Mouse (Mus musculus) gastrocnemius, postnatal 4 days (tissue): Measurements from ENCODE around the gene Foxd4. TPM values are rescaled to one million over a fixed set of nuclear protein-coding genes. Genes with fewer than 3 reads are reported as not detected.
"Not testable (repeated sequence)": the region's sequence is repeated elsewhere in the genome, so short reads cannot be mapped to it uniquely, and the experiment has no call there.

Experiments
- DNase-seq, 2 experiments: peaks; one replicate each; pipeline ENCODE4 v3.0.0; 2021 to 2022; ENCODE audit warnings: low spot score in 2 of 2, mixed read lengths in 2 of 2
- microRNA-seq: library from miRNA; unstranded; fragments of <30 nt; microRNA quantifications from one replicate; pipeline ENCODE4 v1.2.0, GENCODE M21; 2021
- total RNA-seq, 2 experiments: library from RNA; stranded (reverse); gene quantifications; 2 replicates each; pipeline ENCODE4 v1.2.3; 2021

The Foxd4 gene
- total RNA-seq, 2 experiments from 2014 or later, result not detected

DNA sequence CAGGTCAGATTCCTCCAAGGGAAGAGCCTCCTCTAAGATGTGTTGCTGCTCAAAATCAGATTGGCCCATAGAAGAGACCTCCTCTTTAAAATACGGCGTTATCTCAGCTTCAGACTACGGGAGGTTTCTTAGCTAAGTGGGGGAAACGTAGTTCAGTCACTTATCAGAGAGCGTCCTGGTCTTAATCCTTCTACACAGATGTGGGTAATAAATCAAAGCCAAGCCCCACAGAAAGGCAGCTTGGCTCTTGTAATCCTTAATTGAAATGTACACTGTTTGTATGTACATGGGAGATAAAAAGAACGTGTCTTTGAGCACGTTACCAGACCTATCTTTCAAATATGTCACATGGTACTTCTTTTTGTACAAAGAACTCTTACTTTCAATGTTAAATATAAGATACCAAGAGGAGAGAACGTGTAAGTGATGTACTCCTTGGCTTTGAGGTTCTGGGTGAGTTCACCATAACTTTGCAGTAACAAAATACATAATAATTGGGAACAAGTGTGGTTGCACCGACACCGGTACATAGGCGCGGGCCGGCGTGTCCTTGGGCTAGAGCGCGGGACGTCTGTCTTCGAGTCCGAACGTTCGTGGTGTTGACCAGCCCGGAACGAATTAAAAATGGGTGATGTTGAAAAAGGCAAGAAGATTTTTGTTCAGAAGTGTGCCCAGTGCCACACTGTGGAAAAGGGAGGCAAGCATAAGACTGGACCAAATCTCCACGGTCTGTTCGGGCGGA is 25.7 kb downstream of the Foxd4 start, which contains the start of gene Gm10053:
Gm10053 (plus strand) TSS at position 558 of the 742 bp plus-strand sequence.
- DNase-seq, result not testable (repeated sequence)

- no peak for DNase-seq
Observed at GRCm38 (mm10) chr19:24873873-24874272, 27.1 kb downstream of the Foxd4 start.

GRCm38 (mm10) chr19:24871037-24871635 is 29.9 kb downstream of the Foxd4 start:
- DNase-seq, result peak; percentile 48 to 71

- no peak for DNase-seq
Observed at GRCm38 (mm10) chr19:24865436-24865835, 35.6 kb downstream of the Foxd4 start.

GRCm38 (mm10) chr19:24861612-24862451 is 39.2 kb downstream of the Foxd4 start, which contains the start of gene Pgm5:
TSS of gene Pgm5 (minus strand) at chr19:24861855.
- peak; percentile 53 to 65 for DNase-seq

DNA sequence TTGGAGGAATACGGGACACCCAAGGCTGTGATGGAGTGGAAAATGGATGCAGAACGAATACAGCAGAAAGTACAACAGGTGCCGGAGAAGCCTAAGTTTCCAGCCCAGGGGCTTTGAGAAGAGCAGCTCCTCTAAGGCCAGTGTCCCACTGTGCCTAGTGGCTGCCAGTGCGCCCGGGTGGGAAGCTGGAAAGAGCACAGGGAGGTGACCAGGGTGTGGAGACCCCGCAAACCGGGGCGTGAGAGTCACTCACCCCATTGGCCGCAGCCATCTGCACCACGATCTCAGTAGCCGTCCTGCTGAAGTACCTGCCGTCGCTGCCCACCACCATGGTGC is 39.8 kb downstream of the Foxd4 start:
- no peak for DNase-seq

DNA sequence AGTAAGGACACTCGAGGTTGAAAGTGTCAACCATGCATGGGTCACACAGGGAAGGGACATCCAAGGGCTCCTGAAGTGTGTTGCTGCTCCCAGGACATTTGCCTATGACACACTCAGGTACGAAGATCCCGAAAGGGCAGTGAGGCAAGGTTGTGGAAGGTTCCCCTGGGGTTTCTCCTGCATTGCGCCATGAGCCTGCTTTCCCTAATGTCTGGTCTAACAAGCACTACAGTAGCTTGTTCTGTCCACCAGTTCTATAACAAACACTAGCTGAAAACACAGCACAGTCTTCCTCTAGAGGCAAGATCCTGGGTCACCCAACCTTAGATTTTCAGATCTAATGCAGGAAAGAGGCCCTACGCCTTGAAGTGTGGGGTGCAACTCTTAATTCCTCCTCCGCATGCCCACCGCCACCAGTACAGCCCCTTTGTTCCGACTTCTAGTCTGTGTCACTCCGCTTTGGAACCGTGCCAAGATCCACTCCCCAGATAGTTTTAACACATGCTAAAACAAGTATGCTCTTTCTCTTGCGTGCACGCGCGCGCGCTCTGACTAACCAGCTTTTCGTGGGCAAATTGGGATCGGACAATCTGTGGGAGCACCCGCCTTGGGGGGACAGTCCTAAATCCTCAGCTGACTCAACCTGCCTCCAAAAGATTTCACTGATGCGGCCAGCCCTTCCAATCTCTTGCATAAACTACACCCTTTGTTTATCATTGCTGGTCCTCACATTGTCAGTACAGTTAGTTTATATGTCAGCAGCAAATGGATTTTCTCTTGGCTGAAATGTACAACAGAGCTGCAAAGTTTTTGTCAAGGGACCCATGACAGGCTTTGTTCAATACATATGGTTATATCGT is 49.3 kb downstream of the Foxd4 start:
- DNase-seq, result peak; percentile 52 to 77

Small RNAs within 50 kb of the gene (microRNA-seq; reads per million reads assigned to microRNA genes)
- gene Mir3084-1, result not detected

Other genes with a start within 250 kb of the Foxd4 start
- under 1 TPM; 0.10 to 0.21 TPM for gene Tmem252, start 227.2 kb downstream of the Foxd4 start, total RNA-seq
- gene Pgm5, start 39.3 kb downstream of the Foxd4 start, total RNA-seq, result 10 to 100 TPM; 59.6 to 63.6 TPM
- 100 to 1,000 TPM; 262 to 272 TPM for gene Gm10053, start 25.5 kb downstream of the Foxd4 start, total RNA-seq
- 10 to 100 TPM; 11.5 to 13.0 TPM for gene Cbwd1, start 60.4 kb upstream of the Foxd4 start, total RNA-seq
- gene Dock8, start 98.3 kb upstream of the Foxd4 start, total RNA-seq, result 1 to 10 TPM; 4.4 to 5.2 TPM